Mouse (Mus musculus) cerebellum, adult 11-12 months (tissue): ENCODE results near the gene Hkdc1.
A peak's percentile ranks its signal among the peaks of the same experiment; 100 is the strongest.
"Not testable (repeated sequence)": the region's sequence is repeated elsewhere in the genome, so short reads cannot be mapped to it uniquely, and the experiment has no call there.

Experiments used
- DNase-seq: peaks from one replicate; pipeline ENCODE4 v3.0.0; 2022

Hkdc1 gene

DNA sequence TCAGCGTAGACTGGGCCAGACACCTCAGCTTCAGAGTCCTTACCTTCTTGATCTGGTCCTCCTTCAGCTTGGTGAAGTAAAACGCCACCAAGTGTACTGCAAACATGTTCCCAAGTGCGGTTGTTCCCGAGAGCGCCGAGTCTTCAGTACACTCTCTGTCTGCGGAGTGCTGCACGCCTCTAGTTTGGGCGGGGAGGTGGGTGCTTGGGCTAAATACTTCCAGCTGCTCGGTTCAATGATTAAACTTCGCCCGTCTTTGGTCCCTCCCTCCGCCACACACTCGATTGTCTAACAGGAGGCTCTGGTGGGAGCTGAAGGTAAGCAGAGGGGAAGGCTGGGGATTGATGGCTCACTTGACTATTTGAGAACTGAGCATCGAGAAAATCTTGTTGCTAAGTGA lies at the start of gene Hkdc1:
Hkdc1 (minus strand) TSS at position 237 of the 400 bp plus-strand sequence.
- no peak for DNase-seq

DNA sequence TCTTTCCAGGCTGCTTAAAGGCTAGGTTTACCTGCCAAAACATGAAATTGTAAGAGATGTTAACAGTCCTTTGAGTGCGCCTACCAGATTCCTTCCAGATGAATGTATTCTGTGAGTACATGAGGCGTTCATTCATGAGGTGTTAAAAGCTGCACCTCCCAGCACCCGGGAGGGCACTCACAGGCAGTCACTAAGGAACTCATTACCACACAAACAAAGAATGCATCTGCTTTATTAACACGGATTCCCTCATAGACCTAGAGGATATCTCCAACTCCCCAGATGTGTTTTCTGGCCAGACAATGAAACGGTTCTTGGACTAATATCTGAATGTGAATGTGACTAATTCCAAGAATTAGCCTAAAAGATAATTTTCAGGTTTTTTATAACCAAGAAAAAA lies 48.8 kb upstream of the Hkdc1 start:
- no peak for DNase-seq

DNA sequence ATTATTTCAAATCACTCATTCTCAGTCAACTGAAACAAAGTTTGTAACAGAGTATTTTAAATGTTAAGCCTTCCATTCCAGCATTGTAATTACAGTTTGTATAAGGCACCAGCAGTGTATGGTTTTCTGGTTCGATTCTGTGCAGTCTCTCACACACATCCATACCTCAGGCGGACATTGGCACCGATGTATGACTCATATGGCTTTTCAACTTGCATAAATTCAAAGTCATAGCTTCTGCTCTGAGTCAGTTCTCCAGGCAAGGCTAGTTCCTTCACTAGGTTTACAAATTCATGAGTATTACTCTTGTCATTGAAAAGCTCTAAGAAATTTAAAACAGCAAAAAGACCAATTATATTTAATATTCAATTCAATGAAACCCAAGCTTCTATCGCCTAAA lies 47.4 kb upstream of the Hkdc1 start:
- no peak for DNase-seq

DNA sequence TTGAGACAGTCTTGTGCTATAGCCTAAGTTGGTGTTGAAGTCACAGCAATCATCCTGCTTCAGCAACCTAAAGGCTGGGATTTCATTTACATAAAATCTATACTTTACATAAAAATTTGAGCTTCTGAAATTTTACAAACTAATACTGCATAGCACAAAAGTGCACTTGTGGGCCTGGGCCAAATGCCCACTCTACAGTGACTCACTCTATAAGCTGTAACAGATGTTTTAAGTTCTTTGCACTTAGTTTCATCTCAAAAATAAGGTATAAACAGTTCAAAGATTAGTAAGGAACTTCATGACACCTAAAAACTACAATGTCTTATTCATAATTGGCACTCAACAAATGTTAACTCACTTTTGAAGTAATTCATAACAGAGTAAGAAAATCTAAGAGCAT lies 39.0 kb upstream of the Hkdc1 start:
- DNase-seq, result no peak

DNA sequence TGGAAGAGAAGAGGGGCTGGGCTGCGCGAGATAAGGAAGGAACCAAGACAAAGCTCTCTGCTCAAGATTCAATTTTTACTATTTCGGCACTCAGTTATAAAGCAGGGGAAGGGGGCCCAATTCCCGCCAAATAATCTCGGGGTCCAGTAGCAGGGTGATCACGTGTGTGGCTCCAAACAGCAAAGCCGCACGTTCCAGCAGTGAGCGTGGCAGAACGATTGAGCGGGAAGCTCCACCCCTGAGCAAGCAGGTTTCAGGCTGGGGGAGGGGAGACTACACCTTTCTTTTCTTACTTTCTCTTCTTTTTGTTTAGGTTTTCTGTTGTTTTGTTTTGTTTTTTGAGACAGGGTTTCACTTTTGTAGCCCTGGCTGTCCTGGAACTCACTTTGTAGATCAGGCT lies 29.7 kb upstream of the Hkdc1 start:
- not testable (repeated sequence) for DNase-seq

DNA sequence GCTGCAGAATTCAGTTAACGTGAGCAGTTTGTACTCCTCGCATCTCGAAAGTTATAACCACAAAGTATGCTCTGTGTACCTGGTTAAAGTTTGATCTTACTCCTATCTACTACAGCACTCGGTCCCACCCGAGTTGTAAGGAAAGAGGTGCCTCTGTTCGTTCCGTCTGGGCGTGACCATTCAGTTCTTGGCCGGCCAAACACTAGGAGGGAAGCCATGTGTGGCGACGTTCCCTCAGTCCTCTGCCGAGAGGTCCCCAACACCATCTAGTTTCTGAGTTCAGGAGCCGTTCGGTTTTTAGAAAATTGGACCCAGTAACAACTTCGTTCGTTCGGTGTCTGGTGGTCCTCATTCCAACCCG lies 28.0 kb upstream of the Hkdc1 start:
- DNase-seq, result no peak

DNA sequence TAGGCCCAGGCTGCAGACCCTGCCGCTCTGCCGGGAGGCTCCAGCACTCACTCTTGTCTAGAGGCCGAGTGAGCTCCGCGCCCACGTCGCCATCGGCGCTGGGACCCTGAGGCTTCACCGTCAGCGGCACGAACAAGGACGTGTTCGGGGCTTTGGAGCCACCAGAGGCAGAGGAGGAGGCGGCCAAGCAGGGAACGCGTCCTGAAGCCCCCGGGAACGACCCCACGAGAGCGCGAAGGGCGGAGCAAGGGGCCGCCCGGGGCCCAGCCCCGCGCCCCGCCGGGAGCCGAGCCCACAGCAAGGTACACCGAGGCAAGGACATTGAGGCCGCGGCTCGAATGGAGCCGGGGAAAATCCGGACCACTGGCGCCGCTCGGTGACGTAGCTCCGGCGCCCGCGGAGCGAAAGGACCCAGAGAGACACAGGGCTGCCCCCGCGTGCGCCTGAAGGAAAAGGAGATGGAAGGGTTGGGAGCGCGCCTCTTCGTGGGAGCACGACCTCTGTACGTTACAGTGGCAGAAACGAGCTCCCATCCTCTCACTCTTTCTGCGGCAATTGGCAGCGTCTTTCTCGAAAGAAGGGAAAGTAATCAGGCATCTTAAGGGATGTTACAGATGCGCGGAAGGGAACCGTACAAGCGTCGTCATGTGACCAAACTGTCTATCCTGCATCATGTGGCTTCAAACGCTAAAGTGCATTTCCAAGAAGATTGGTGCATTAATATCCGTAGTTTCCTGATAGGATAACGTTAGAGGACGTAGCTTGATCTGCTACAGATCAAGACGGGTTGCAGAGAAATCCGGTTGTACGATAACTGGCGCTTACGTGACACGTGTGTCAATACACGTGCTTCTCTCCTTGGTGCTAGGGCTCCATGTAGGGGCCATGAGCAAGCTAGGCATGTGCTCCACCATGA lies 27.3 kb upstream of the Hkdc1 start, which contains the start of the genes 4930507D05Rik and Supv3l1:
4930507D05Rik (plus strand) TSS at position 126 of the 916 bp plus-strand sequence.
Supv3l1 (minus strand) TSS at position 375 of the 916 bp plus-strand sequence.
- DNase-seq, result peak; percentile 88

DNA sequence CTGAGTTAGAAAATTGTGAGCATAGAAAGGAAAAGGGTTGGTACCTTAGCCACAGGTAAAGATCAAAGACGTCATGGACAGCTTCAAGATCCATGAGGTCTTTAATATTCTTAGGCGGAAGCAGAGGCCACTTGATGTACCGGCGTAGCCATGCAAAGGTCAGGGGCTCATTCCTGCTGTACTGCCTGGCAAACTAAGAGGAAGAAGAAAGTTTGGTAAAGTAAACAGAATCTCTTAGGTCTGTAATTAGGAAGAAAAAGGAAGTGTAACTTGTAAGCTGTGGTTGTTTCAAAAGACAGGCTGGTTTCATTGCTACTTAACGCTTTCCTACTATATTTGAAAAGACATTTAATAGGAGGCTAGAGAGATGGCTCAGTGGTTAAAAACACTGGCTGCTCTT lies 8.1 kb upstream of the Hkdc1 start:
- no peak for DNase-seq

DNA sequence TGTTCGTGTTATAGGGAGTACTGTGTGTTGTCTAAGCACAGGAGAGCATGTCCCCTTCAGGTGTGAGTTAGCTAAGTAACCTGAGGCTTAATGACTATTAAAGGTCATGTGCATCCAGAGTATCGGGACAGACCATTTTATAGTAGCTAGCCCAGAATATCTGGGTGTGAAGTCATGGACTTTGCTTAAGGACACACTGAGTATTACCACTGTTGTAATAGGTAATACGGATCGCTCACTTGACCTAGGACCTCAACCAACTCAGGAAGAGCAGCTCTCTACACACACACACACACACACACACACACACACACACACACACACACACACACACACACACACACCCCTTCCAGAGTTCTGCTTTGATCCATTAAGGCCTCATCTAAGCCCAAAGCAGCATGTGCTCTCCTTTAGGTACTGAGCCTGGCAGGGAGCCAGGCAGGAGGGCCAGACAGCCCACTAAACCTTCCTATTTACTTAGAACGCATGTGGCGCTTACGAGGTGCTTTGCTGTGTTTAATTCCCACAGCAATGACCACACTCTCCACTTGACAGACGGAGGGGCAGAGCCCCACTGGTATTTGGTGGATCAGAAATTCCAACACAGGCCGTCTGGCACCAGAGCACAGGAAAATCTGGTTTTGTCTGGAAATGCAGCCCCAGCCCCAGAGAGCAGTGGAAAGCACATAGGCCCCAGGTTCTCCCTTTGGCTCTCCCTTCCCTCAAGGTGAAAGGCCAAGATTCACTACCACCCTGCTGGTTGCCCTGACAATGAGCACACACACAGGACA lies 3.0 kb upstream of the Hkdc1 start:
- DNase-seq, result no peak

DNA sequence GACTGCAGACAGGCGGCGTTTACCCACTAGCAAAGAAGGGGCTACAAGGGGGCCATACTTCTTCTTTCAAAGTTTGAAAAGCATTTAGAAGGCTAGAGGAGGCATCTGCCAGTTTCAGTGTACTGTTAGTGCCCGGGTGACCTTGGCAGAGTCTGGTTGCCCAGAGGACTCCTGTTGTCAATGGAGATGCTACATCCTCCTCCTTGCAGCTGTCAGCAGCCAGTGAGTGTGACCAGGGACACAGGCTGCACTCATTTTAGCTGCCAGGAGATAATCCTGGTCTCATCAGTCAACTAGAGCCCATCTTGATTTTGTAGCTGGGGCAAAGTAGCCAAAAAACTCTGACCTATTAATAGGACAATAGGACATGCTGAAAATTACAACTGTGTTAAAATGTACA lies 1.2 kb downstream of the Hkdc1 start:
- no peak for DNase-seq

DNA sequence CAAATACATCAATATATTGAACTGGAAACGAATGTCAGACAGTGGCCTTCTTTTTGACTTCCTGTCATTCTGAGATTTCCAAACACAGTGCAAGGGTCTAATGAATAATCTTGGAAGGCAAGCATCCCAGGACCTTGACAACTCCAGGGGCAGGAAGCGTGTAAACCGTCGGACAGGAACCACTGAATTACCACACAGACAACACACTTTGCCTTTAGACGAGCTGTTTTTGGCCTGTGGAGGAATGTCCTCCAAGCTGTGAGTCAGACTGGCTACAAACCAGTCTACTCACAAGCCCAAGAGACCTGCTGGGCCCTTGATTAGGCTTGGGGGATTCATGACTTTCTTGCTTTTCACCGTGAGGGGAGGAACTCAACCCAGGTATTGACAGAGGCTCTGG lies 1.9 kb downstream of the Hkdc1 start:
- DNase-seq, result no peak

DNA sequence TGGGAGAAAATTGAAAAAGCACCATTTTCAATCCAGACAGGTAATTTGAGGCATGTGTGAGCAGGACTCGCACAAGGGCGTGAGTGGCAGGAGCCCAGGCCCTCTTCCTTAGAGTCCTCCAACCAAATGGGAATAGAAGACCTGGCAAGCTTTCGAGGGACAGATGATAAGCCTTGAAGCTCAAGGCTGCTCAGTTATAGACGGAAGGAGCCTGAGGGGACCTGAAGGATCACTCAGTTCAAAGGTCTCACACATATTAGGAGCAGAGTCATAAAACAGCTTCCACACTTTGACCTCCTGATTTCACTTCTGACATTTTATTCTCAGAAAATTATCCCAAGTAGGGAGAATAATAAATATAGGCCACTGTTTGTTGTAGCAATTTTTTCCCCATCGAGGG lies 2.9 kb downstream of the Hkdc1 start:
- DNase-seq, result no peak

DNA sequence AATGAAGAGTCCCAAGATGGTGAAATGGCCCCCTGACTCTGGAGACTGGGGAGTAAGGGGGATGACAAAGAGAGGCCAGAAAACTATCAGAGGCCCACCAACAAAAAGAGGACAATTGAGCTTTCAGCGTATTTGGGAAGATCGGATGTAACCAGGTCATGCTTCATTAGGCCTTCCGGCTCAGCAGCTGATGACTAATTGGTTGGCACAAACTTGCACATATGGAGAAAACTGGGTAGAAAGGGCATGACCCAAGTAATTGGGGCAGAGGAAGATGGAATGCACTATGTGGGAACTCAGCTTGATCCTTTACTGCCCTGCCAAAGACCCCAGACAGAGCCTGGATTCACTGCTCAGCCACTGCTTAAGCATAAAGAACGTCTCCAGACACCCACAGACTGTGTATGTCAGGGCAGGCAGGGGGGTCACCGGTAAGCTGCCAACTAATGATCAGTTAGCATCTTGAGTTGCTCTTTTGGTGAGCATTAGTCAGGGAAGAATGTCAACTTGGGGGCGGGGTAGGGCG lies 3.4 kb downstream of the Hkdc1 start:
- DNase-seq, result no peak

DNA sequence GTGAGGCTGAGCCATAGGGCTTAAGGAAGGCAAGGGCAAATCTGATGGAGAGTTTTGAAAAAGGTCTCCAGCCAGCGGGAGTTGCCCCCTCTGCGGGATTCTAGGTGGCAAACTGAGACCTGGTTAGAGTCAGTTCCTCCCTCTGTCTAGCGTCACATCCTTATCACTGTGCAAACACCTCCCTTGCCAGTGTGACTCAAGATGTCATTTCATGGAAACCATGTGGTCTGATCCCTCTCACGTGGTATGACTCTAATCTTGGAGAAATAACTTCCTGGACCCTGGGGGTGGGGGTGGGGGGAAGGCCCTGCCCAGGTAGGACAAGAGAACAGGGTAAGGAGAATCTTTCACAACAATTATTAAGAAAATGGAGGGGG lies 8.7 kb downstream of the Hkdc1 start:
- DNase-seq, result no peak

DNA sequence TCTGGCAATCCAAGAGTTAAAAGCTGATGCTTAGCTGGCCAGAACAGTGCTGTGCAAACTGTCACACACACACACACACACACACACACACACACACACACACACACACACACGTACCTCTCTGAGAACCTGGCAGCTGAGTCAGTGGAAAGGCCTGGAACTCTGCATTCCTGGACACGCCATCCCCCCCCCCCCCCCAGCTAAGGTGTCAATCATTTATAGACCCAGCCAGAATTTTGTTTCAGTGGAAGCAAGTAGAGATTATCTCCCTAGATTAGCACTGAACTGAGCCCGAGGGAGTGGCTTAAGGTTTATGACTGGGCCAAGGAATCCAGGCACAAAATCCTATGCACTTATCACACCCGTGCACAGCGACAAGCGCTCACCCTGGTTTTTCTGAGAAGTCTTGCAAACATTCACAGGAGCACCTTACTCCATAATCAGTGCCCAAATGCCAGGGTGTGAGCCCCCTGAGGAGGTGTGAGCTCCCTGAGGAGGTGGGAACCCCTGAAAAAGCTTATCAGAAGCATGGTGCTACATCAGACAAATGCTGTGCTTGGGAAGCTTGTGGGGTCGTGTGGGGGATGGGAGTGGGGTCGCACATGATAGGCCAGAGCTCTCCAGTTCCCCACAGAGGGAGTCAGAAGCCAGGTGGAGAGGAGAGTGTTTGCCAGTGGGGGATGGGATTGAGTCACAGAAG lies 9.2 kb downstream of the Hkdc1 start:
- DNase-seq, result no peak

DNA sequence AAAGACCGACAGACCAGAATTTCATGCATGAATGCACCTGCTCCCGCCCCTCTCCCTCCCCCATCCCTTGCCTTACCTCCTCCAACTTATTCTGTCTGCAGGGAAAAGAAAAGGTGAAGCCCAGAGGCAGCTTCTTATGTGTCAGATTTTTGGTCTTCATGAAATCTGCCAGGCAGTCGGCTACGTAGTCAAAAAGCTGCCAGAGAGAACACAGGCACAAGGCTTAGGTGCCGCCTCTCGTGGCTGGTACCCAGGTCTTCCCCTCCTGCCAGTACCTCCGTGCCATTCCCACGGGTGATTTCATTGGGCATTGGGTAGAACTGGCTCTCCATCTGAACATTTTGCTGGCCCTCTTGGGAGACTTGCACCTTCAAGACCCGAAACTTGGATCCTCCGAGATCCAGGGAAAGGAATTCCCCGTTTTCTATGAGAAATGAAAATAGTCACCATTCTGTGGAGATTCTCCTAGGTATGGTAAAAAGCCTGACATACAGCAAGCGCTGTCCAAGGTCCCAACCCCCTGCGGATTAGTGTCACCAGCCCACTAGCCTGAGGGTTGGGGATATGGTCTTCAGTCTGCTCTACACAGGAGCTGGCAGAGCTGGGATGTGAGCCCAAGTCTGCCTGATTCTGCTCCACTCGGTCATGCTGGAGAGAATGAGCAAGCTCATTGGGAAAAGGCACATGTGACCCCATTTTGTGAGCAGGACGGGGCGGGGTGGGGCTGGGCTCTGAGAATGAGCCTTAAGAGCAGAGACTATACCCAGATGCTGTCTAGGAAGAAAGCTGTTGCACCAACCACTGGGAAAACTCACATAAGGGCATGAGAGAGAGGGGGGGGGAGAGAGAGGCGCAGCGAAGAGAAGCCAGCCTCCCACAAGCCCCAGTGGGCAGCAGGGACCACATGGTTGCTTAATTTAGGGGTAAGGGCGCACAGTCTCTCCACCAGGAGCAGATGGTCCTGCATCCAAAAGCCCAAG lies 10.6 kb downstream of the Hkdc1 start:
- DNase-seq, result peak; percentile 41

DNA sequence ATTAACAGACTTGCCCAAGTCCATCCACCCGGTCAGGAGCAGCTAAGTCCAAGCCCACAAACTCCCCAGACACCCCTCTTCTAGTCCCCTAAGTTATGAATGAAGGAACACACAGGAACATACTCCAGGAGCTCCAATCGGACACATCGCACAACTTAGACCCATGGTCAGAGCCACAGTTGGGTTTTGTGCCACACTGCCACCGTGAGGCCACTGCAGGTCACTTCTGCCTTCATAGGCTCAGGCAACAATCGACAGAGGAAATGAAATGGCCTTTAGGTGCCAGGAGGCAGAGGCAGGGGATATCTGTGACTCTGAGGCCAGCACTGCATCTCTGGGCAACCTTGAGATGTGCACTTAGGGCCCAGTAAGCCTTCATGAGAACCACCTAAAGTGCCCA lies 11.3 kb downstream of the Hkdc1 start:
- peak; percentile 74 for DNase-seq

DNA sequence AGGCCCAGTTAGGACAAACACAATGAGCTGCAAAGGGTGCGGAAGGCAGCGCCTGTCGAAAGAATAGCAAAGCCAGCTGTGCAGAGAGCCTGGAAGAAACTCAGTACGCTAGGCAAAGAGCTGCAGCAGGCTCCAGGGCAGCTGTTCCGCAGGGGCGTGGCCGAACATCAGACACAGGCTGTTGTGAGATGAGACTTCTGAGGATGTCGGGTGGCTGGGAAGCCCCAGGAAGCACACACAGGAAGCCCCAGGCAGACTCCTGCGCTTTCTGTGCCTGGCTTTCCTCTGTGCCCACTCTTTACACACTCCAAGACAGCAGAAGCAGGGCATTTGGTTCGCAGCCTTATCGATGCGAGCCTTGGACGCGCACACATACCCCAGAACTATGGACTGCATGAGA lies 17.4 kb downstream of the Hkdc1 start:
- DNase-seq, result no peak

DNA sequence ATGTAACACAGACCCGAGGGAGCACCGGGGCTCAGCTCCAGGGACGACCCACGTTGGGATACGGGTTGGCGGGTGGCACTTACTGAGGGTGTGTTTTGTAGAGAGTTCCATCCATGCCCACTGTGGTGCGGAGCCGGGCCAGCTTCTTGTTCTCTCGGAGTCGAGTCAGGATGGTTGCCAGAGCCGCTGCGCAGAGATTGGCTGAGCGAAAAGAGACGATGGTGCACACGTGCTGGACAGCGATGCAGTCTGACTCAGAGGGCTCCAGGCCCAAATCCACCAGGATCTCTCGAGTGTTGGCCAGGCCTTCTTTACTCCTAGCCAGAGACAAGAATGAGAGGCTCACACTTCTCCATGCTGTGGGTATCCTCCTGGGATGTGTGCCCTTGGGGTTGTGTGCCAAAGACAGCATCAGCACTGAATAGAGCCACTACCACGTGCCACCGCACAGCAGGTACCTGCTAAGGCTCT lies 20.6 kb downstream of the Hkdc1 start:
- DNase-seq, result peak; percentile 38

DNA sequence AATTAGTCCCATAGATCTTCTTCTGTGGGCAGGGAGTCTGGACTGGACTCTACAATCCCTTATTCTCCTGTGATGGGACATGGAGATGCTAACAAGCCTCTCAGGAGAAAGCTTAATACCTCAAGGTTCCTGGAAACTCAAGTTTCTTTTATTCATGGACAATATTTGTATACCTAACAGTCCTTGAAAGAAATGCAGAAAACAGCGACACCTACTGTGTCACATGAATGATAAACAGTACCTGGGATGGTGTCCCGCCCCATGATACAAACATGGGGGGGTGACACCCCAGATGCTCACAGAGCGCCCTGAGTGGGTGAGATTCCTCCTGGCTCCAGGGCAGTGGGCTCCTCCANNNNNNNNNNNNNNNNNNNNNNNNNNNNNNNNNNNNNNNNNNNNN lies 39.3 kb downstream of the Hkdc1 start:
- no peak for DNase-seq

DNA sequence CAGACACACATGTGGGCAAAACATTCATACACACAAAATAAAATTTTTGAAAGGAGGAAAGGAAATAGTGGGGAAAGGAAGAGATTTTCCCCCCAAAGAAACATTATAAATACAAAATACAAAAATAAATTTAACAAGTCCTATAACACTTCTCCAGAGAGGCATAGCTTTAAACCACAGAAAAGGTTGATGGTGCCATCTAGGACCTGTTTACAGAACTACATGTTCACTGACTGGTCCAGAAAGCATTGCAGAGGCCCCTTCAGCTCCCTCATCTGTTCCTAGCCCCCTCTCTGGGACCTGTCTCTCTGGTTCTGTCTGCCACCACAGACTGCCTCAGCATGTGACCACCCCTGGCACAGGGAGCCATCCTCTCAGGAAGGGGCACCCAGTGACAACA lies 41.4 kb downstream of the Hkdc1 start:
- DNase-seq, result no peak

DNA sequence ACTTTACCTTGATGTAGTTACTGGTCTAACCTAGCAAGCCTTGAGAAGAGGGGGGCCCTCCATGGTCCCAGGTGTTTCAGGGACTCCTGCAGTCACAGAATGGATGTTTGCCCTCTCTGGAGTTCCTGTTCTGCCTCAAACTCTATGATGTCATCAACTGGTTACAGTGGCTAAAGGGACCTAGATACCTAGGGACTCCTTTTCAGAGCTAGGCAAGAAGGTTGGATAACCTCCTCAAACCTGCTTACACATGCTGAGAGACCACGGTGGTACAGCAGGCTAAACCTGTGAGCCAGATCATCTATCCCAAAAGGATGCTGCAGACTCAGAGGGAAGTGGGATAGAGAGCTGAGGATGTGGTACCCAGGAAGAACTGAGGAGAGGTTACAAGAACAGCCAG lies 42.5 kb downstream of the Hkdc1 start, which contains the start of gene Hk1:
Hk1 (minus strand) TSS at position 101 of the 400 bp plus-strand sequence.
- DNase-seq, result no peak
